Mouse (Mus musculus) cerebellum, adult 9-11 months (tissue): ENCODE measurements around the gene Il17rb.

Source experiments
- DNase-seq: peaks from one replicate; pipeline ENCODE4 v3.0.0; 2022

Gene Il17rb

DNA sequence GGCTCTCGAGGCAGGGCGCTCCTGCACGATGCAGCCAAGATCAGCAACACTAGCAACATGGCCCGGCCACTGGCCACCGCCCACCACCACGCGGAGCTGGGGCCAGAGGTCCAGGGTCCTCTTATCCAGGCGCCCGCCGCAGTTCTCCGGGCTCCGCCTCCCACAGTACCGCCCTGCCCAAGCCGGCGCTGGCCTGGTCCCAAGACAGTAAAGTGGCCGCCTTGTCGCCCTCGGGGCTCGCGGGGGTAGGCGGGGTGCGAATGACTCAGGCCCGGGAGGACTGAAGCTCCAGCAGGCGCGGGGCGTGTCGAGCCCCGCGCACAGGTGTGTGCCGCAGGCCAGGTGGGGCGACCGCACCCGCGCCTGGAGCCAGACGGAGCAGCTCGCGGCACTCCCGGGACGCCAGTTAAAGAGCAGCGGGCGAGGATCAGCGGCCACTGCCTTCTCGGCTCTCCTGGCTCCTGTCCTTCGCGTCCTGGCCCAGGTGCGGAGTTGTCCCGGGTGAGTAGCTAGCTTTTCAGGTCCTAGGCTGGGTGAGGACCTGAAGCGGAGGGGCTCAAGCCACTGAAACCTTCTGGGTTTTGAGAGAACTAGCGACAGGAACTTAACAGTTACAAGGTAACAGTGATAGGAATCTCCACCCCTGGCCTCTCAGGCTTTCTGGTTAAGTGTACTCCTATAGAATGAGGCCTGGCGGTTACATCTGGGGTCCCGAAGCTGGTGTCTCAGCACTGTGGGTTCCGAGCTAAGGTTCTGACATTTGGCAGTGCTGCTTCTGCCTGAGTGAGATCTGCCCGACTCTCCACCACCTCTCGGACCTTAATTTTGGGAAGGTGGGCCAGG lies at the start of gene Il17rb, which contains the start of gene Chdh:
Il17rb (minus strand) TSS at position 164 of the 843 bp plus-strand sequence.
Chdh (plus strand) TSS at position 291 of the 843 bp plus-strand sequence.
- DNase-seq, result peak; percentile 17

DNA sequence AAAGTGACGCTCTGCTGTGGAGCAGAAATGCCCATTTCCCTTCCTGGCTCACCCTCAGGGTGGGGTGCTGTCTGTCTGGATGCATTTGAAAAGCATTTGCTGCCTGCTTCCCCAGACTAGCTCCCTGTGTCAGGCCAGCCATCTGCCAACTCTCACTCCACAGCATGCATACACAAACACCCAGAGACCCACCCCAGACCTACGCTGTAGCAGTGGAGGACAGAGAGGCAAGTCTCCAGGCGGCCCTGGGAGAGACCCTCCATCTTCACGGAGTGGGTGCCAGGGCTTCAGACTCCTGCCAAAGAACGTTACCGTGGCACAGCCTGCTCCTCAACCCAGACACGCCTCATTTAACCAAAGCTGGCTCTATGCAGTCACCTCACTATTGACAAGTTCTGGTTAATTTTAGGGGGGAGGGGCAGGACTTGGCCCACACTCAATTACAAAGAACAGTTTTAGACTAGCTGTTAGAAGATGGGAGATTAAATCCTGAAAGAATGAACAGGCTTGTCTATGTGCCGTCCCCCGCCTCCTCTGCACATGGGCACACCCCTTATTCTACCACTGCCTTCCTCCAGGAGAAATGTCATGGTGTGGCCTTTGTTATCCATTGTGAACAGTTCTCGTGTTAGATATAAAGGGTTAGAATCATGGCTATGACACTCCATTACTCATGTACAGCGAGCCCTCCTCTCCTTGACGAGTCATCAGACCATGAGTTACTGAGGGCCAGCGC lies 47.5 kb upstream of the Il17rb start:
- no peak for DNase-seq

DNA sequence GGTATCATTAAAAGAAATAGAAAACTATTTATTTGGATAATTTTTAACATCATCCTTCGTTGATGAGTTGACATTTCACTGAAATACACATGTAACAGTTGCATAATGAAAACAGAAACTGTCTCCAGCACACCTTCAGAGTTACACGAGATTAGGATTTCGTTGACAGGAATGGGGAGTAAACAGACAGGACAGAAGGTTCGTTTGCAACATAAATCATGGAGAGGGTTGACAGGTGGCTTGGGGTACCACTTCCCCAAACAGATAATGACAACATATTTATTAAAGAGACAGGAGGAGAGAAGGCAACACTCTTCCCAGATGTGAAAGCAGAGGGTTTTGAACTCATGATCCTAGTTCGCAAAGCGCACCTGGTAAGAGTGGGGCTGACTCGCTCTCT lies 46.2 kb upstream of the Il17rb start:
- no peak for DNase-seq

DNA sequence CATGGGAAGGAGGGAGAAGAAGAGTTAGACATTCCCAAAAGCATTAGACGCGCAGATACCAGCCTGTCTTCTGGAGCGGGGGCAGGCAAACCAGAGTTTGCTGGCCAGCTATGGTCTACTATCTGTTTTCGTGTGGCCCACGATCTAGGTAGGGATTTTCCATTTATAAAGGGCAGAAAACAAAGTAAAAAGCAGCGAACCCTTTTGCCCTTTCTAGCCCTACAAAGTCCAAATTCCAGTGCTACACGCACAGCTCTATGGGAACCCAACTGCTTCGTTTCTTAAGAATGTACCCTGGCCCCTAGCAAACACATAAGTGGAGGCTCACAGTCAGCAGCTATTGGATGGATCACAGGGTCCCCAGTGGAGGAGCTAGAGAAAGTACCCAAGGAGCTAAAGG lies 41.6 kb upstream of the Il17rb start:
- DNase-seq, result no peak

DNA sequence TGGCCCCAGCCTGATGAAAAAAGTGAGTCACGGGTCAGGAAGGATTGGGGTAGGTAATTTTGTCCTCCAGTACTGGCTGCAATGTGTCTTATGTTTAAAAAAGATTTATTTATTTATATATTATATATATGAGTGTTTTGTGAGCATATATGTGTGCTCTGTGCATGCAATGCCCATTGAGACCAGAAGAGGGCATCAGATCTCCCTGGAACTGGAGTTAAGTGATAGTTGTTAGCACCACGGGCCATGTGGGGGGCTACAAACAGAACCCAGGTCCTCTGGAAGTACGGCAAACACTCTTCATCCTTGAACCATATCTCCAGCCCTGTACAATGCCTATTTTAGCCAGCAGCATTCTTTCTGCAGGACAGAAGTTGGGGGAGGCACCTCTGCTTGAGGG lies 39.4 kb upstream of the Il17rb start:
- no peak for DNase-seq

DNA sequence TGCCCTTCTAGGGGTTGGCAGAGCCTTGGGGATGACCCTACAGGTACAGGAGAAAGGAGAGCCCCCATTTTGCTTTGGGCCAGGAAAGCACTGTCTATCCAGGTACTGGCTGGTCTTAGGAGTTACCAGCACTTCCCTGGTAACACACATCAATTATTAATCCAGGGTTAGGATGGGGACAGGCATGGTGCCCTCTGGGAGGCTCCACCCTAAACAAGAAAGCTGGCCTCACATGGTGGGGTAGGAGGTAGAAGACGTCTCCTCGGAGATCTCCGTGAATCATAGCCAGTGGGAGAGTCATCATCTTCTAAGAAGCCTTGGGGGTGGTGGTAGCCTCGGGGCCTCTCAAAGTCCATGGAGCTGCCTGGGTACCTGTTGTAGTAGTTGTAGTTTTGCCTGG lies 38.3 kb upstream of the Il17rb start:
- DNase-seq, result no peak

DNA sequence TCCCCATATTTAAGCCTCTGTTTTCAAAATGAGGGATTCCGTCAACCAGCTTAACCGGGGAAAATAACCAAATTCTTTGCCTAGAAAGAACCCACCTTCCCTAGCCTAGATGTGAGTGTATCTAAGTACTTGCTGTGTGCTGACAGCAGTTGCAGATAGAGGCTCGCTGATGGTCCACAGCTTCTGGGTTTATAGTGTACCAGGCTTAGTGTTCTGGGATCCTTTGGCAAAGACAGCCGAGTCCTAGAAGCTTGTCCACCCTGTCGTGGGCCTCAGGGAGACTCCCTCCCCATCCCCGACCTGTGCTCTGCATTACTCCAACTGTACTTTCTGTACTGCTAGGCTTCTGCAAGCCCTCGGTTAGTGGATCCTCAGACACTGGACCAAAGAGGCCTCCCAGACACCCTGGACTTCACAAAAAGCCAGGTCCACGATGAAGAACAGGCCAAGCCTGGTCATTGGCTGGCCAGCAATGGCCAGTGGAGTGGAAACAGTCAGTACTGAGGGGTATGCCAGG lies 37.1 kb upstream of the Il17rb start:
- no peak for DNase-seq

DNA sequence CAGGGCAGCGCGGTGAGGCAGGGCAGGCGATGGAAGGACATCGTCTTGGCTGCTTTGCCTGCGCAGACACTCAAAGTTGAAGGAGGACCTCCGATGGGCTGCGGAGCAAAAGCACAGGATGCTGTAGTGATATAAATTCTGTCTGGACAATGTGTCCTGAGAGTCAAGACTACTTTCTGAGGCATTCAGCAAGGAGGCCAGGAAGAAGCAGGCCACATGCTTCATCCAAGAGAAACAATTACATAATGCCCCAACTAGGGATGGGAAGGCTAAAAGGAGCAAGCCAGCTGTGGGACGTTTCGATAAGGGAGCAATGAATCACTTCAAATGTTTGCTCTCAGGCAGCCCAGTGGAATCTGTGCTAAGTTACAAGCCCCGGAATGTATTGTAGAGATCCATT lies 36.5 kb upstream of the Il17rb start:
- no peak for DNase-seq

DNA sequence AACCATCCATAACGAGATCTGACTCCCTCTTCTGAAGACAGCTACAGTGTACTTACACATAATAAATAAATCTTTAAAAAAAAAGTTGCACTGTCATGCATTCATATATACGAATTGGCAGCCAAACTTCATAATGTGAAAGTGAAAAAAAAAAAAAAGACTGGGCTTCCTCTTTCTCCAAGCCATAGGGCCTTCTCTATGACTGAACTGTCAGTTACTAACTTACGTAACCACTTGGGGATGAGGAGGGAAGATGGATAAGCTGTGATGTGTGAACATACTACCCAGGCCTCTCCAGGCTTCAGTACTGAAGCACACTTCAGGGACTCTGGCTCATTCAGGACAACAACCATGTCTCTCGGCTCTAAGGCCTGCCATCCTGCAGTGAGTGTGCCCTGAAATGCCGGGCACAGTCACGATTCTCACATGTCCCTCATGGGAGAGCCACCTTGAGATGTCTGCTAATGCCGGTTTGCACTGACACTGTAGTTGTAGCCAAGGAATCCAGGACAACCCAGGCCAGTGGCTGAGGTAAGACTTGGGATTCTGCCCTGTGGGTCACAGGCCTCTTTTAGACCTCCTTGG lies 34.8 kb upstream of the Il17rb start:
- DNase-seq, result no peak

DNA sequence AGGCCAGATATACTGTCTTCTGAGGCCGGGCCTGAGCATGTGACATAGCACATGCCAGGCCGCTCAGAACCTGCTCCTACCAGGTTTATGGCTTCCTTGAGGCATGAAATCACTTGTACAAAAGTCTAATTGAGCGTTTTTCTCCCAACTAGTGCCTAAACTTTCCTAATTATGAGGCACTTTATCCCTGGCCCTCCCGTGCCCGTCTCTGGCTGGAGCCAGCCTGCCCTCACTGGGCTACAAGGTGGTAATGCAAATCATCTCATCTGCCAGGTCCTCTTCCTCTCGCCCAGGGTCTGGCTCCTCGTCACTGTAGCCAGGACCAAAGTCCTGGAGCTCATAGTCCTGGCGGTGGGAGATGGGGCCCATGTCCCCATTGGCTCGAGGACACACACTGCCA lies 33.1 kb upstream of the Il17rb start:
- DNase-seq, result no peak

DNA sequence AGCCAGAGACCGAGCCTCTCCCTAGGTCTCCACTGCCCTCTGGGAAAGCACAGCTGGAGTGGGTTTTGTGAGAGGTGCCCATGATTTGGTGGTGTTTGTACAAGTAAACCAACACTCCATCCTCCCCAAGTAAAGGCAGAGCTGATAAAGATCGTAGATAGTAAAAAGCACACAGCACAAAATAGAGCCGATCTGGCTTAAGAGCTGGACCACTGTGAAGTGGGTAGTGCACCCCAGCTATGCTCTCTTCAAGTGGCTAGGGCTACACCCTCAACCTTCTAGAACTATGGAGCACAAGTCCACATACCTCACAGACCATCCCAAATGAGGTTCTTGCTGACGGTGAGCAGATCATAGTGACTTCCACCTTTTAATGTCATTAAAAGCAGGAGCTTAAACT lies 30.7 kb upstream of the Il17rb start:
- DNase-seq, result no peak

DNA sequence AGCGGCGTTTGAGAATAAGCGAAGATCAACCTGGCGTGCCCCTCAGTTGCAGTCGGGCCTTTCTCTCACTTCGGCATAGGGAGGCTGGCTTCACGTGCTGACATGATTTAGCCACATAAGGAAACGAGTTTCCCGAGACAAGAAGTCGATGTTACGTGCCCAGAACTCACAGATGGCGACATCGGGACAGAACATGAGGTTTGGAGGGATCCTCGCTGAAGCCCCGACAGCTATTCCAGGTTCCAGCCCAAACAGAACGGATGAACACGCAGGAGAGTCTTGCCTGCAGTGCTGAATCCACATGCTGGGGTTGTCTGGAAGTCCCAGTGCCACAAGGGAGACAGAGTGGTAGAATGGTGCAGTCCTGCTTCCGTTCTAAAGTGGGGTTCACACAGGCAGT lies 29.7 kb upstream of the Il17rb start:
- DNase-seq, result no peak

DNA sequence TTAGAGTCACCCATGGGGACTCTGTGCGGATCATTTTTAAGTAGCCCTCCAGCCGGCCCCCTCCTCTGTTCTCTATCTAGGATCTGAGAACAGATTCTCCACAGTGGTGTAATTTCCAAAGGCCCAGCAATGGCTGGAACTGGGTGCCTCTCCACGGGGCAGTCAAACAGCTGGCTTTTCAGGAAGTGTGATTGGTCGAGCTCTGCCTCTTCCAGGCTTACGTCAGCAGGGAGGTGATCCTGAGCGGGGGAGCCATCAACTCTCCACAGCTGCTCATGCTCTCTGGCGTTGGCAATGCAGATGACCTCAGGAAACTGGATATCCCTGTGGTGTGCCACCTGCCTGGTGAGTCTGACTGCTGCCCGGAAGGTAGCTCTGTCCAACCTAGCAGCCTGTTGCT lies 24.7 kb upstream of the Il17rb start:
- no peak for DNase-seq

DNA sequence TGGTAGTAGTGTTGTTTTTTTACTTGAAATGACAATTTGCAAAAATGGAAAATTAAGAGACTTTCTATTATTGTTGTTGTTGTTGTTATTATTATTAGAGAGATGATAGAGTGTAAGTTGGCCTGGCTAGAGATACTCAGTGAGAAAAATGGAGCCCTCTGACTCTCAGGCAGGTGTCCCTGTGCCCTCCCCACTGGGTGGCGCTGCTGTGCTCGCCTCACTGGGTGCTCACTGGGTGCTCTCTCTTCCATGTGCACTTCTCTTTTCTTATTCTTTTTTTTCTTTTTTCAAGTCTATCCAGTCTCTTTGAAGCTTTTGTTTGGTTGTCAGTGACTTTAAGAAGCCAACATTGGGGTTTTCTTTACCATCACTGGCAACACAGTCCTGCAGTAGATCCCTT lies 18.7 kb upstream of the Il17rb start:
- no peak for DNase-seq

DNA sequence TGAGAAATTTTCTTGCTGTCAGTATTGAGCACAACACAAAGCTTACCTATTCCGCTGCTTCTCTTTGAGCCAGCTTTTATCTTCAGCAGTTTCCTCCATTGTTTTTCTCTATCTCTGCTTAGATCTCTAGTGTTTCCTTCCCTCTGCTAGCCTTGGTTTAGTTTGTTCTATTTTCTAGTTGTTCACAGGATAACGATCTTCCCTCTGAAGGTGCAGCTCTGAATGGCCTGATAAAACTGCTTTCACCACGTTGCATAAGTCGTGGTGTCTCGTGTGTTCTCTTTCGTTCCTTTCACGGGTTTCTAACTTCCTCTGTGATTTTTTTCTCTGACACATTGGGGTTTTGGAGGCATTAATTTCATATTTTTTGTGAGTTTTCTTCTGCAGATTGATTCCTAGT lies 15.7 kb upstream of the Il17rb start:
- DNase-seq, result no peak

DNA sequence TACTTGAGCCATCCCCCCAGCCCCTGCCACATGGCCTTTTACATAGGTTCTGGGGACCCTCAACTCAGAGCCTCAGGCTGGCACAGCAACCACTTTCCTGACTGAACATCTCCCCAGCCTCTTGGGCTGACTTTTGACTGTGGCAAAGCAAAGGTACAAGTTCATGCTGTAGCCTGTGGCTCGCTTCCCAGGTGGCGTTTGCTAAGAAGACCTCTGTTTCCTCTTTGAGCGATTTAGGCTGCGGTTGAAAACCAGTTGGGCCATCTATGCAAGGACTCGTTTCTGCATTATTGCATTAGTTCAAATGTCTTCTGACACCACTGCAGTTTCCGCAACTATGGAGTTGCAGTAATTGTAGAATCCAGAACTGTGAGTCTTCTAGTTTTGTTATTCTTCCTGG lies 13.8 kb upstream of the Il17rb start:
- no peak for DNase-seq

DNA sequence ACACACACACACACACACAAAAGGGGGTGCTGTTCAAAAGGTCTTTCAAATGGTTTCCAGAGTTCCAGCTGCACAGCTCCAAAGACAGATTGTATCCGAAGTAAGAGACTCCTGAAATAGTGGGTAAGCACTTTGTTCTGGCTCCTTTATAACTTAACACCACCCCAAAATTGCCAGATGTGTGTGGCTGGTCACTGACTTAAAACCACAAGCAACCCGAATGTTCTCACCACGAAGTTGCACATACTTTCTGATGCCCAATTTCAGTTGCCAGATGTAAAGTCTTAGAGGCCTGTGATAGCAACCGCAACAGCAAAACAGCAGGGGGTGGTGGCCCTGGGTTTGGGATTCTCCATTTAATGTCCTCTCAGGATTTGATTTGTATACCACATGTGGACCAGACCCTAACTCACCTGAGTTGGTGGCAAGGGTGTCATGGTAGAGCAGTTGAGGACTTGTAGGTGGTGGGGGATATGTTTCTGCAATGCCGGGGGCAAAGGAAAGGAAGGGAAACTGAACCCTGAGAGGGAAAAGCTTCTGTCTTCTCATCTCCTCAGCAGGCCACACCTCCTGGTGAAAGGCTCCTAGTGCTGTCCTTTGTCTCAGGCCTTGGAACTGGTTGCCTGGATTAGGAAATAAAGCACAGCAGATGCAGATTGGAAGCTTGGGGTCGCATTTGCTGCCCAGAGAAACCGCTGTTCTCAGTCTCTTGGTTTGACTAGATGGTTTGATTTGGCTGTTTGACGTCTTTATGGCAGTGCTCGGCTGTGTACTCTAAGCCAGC lies 11.3 kb upstream of the Il17rb start:
- no peak for DNase-seq

DNA sequence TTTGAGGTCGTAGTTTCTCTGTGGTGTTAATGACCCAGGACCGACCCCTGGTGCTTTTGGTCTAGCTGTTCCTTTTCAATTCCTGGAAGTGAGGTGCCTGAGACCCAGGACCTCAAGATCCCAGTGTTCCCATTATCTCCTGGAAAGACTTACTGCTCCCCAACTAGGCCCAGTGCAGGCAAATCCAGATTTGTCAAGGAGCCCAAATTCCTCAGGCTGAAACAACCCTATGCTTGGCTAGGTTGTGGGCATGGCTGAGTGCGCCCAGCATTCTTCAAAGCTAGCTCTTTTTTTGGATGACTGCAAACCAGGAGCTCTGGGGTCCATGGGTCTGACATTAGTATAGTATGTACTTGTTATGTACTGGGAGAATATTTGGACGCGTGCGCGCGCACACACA lies 10.7 kb upstream of the Il17rb start:
- no peak for DNase-seq

DNA sequence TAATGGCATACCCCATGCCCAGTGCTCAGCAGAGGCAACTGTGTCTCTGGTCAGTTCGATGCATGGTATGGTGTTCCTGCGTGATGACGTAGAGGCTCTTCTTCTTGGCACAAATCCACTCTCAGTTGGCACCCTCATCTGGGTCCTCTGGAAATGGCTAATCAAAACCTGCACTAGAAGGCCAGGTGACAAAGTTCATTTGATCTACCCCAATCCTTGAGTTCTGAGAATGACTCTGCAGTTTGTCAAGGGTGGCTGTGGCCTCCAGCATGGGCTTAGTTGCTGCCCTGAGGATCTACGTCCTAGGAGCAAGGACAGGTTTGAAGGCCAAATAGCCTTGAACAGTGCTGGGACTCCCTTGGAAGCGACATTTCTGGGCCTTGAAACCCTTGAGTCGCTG lies 10.2 kb upstream of the Il17rb start:
- no peak for DNase-seq

DNA sequence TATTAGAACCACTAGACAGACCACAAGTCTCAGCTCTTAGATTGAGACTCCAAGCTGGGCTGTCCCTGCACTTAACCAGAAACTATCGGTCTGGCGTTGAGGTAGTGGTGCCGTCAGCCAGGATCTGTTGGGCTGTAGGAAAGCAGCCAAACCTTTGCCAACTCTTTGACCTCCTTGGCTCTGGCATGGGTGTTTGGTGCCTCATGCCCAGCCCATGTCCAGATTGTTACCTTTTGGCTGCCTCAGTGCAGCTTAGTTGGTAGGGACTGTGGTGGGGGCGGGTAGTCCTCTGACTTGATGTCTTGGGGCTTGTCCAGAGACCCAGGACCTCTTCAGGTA lies 9.7 kb upstream of the Il17rb start:
- no peak for DNase-seq

DNA sequence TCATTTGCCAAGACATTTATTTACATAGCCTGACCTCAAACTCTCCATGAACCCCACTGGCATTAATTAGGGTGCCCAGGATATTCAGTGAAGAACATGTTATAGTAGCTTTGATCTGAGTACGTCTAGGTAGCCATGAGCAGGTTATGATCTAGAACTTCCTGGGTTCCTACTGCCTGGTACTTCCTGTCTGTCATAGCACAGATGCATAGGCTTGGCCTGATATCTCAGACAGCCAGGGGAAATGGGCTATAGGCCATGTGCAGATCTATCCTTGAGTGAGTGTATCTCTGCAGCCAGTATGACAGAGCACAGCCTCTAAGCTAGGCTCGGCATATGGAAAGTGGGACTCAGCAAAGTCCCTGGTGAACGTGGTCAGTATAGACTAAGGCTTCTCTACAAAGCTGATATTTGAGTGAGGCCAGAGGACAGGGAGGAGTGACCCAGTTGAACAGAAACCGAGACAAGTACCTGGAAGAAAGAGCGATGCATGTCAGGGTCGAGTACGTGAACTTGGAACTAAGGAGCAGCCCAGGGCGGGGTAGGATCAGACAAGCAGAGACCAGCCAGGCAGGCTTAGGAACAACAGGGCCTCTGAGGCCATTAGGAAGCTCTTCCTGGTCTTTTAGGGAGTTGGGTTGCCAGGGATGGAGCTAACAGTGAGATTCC lies 9.2 kb upstream of the Il17rb start:
- no peak for DNase-seq

DNA sequence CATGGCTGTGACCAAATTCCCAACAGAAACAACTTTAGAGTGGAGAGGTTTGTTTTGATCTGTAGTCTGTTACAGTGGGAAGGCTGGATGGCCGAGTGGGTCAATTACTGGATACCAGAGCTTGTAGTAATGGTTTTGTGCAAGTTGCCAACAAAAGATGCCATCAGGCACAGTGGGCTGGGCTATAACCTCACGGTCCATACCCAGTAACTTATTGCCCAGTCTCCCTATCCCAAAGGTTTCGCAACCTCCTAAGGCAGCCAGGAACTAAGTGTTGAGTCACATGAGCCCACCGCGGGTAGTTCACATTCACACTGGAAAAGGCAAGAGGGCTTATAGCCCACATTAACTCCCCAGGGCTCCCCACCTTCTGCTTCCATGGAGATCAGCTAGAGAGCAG lies 8.0 kb upstream of the Il17rb start:
- DNase-seq, result no peak

DNA sequence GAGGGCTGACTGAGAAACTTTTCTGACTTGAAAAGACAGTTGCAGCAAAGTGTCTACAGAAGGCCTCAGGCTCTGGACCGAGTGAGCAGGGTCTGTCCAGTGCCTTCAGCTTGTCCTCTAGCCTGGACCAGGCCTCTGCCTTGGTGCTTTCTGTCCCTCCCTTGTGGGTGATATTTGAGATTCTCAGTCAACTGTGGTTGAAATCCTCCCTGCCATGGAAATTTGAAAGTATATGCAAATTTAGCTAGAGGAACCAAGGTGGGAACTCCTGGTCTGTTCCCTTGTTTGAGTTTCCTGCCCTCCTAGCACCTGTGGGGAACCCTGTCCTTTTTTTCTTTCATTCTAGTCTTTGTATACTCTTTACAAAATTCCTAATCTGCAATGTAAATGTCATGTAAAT lies 6.3 kb upstream of the Il17rb start:
- no peak for DNase-seq
